ENCODE assay signal across 8 mouse cellular contexts in genomic region chr2:33734781-33735485, GRCm38 (mm10).
DNase-seq lines count a peak whose midpoint lies in the region; ATAC-seq and TF ChIP-seq lines count a peak whose summit lies in the region.

No protein-coding gene starts in this region.

- H3K27ac ChIP-seq in cortical plate, adult 2 months (ENCODE audit: insufficient read depth, low read length) = no peak overlapping the region
- H3K27ac ChIP-seq in lung, embryonic 14.5 days (ENCODE audit: low read depth) = no peak overlapping the region

- WGBS in lung, embryonic 14.5 days = 40% methylated on average over 10 of the region's 10 CpGs

- peak; percentile 79 for DNase-seq in B cell, adult 2 months
- peak; percentile 68 to 92 for DNase-seq in adrenal gland, adult (ENCODE audit: inconsistent age in 2 of 2, low spot score in 1 of 2)
- DNase-seq in gastrocnemius, postnatal 14 days = peak; percentile 78
- peak; percentile 65 to 91 for DNase-seq in kidney, postnatal 36 days
- peak; percentile 93 for DNase-seq in lung, embryonic 14.5 days
- DNase-seq in ovary, postnatal 36 days (ENCODE audit: low spot score) = peak; percentile 72
- DNase-seq in thymus, postnatal 14 days = peak; percentile 80

- H3K4me2 ChIP-seq in lung, embryonic 14.5 days = no peak overlapping the region

- no peaks in the 10 kb centered on the region for H3K4me1 ChIP-seq in cortical plate, adult 2 months (ENCODE audit: control insufficient read depth, insufficient read depth, low read length)
- H3K4me1 ChIP-seq in lung, embryonic 14.5 days (ENCODE audit: insufficient read depth) = no peaks in the 10 kb centered on the region

- TF ChIP-seq CTCF in cortical plate, adult 2 months (IDR thresholded peaks at IDR 0.05; ENCODE audit: extremely low read depth, insufficient read depth, low read length) = peak; percentile 94
- peak; percentile 99 for TF ChIP-seq CTCF in lung, embryonic 14.5 days (IDR thresholded peaks at IDR 0.05; ENCODE audit: low read depth)

- H3K36me3 ChIP-seq in lung, embryonic 14.5 days (ENCODE audit: insufficient read depth) = peaks cover 13% of the 10 kb centered on the region

- no peak for ATAC-seq in lung, embryonic 14.5 days (ENCODE audit: insufficient read depth)

- no peaks in the 10 kb centered on the region for H3K27me3 ChIP-seq in lung, embryonic 14.5 days (ENCODE audit: insufficient read depth, low read length)

- no peak for TF ChIP-seq POLR2A in cortical plate, adult 2 months (IDR thresholded peaks at IDR 0.05; ENCODE audit: extremely low read depth, insufficient read depth, low read length)

- H3K9me3 ChIP-seq in lung, embryonic 14.5 days (ENCODE audit: low read depth, low read length) = no peaks in the 10 kb centered on the region

- intact Hi-C loops in gastrocnemius, postnatal 14 days (cut with DNase I; ENCODE audit: low total_unique reads) = no loop called here

- no peak overlapping the region for H3K4me3 ChIP-seq in cortical plate, adult 2 months (ENCODE audit: insufficient read depth, low read length)
- no peak overlapping the region for H3K4me3 ChIP-seq in lung, embryonic 14.5 days (ENCODE audit: low read depth, low read length)

- H3K9ac ChIP-seq in lung, embryonic 14.5 days = no peak overlapping the region
